Mouse (Mus musculus): Measurements from ENCODE around the gene Gm20388.

DNA sequence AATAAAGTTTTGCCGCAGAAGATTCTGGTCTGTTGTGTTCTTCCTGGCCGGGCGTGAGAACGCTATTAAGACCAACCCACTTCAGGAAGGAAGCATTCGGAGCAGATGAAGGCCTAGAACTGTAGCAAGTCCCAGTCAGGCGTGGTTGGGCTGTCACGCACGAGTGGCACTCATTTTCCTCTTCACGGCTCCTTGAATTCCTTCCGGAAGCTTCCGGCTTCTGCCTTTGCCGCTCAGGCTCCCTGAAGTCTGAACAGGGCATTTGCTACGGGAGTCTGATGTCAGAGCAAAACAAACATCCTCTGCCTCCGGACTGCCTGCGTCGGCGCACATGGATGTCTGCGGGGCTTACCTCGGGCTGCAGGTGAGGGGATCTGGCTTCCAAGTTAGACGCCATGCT, 4214.6 kb downstream of the Gm20388 start:
- no peak for TF ChIP-seq CTCF (IDR thresholded peaks at IDR 0.05; ENCODE audit: low read depth)
- no peak for TF ChIP-seq EP300 (optimal IDR thresholded peaks at IDR 0.05)
